Mouse (Mus musculus): ENCODE measurements around the gene 3300002I08Rik. TPM values are rescaled to one million over a fixed set of nuclear protein-coding genes. Genes with fewer than 3 reads are reported as not detected.
"Not testable (repeated sequence)": the region's sequence is repeated elsewhere in the genome, so short reads cannot be mapped to it uniquely, and the experiment has no call there.

The 3300002I08Rik gene
- total RNA-seq (2021), result 1 to 10 TPM; 3.2 to 3.7 TPM
- long read RNA-seq, experiment 1, partial matches to known transcripts, result 0 of 4 reads
- long read RNA-seq, experiment 1, other reads (novel, unspliced or antisense), result 3 of 4 reads
- long read RNA-seq, experiment 2, partial matches to known transcripts, result 0 of 2 reads
- long read RNA-seq, experiment 2, other reads (novel, unspliced or antisense), result 2 of 2 reads

GRCm38 (mm10) chr2:150362113-150362877, at the start of gene 3300002I08Rik:
3300002I08Rik (minus strand) TSS chr2:150362765.
- DNase-seq (ENCODE audit: low spot score in 2 of 2), result peak; percentile 52 to 83

- not testable (repeated sequence) for DNase-seq (ENCODE audit: low spot score in 2 of 2)
Observed at GRCm38 (mm10) chr2:150412146-150412545, 49.6 kb upstream of the 3300002I08Rik start.

- no peak for DNase-seq (ENCODE audit: low spot score in 2 of 2)
Observed at GRCm38 (mm10) chr2:150390198-150390597, 27.6 kb upstream of the 3300002I08Rik start.

GRCm38 (mm10) chr2:150385553-150386106, 23.1 kb upstream of the 3300002I08Rik start:
- DNase-seq (ENCODE audit: low spot score in 2 of 2), result not testable (repeated sequence)

- DNase-seq (ENCODE audit: low spot score in 2 of 2), result no peak
Observed at GRCm38 (mm10) chr2:150362878-150363229, 289 bp upstream of the 3300002I08Rik start.

- DNase-seq (ENCODE audit: low spot score in 2 of 2), result not testable (repeated sequence)
Observed at GRCm38 (mm10) chr2:150357136-150357535, 5.4 kb downstream of the 3300002I08Rik start.

- DNase-seq (ENCODE audit: low spot score in 2 of 2), result no peak
Observed at GRCm38 (mm10) chr2:150323402-150323801, 39.2 kb downstream of the 3300002I08Rik start, which contains the start of gene Gm10130. Gm10130 (plus strand) TSS chr2:150323702.

- DNase-seq (ENCODE audit: low spot score in 2 of 2), result no peak
Observed at GRCm38 (mm10) chr2:150318973-150319372, 43.6 kb downstream of the 3300002I08Rik start.

GRCm38 (mm10) chr2:150316140-150316539, 46.4 kb downstream of the 3300002I08Rik start:
- DNase-seq (ENCODE audit: low spot score in 2 of 2), result no peak

- peak; percentile 73 to 89 for DNase-seq (ENCODE audit: low spot score in 2 of 2)
Observed at GRCm38 (mm10) chr2:150310952-150311884, 51.3 kb downstream of the 3300002I08Rik start.

- no peak for DNase-seq (ENCODE audit: low spot score in 2 of 2)
Observed at GRCm38 (mm10) chr2:150307183-150307773, 55.3 kb downstream of the 3300002I08Rik start.

GRCm38 (mm10) chr2:150299096-150299495, 63.5 kb downstream of the 3300002I08Rik start:
- DNase-seq (ENCODE audit: low spot score in 2 of 2), result no peak

- no peak for DNase-seq (ENCODE audit: low spot score in 2 of 2)
Observed at GRCm38 (mm10) chr2:150293669-150294068, 68.9 kb downstream of the 3300002I08Rik start.

Other genes with a start within 250 kb of the 3300002I08Rik start
- 1 to 10 TPM; 7.5 to 9.0 TPM for gene Zfp120, start 226.1 kb downstream of the 3300002I08Rik start, total RNA-seq (2021)
- gene Gm10770, start 183.1 kb downstream of the 3300002I08Rik start, total RNA-seq (2021), result not detected
- not detected for gene Gm14139, start 181.0 kb downstream of the 3300002I08Rik start, total RNA-seq (2021)
- 1 to 10 TPM; 5.2 to 6.0 TPM for gene Zfp937, start 144.7 kb downstream of the 3300002I08Rik start, total RNA-seq (2021)
- 1 to 10 TPM; 5.0 to 5.8 TPM for gene Gm21994, start 107.2 kb downstream of the 3300002I08Rik start, total RNA-seq (2021)
- gene Gm14124, start 105.2 kb downstream of the 3300002I08Rik start, total RNA-seq (2021), result under 1 TPM; 0.10 to 0.18 TPM
- 1 to 10 TPM; 2.0 to 2.5 TPM for gene Gm10130, start 39.1 kb downstream of the 3300002I08Rik start, total RNA-seq (2021)
- gene Zfp442, start 88.7 kb upstream of the 3300002I08Rik start, total RNA-seq (2021), result 1 to 10 TPM; 4.4 to 5.1 TPM
- under 1 TPM; 0.15 to 0.29 TPM for gene Zfp345, start 122.3 kb upstream of the 3300002I08Rik start, total RNA-seq (2021)
- under 1 TPM; 0.54 to 0.56 TPM for gene Cst7, start 207.7 kb upstream of the 3300002I08Rik start, total RNA-seq (2021)
- gene Apmap, start 245.8 kb upstream of the 3300002I08Rik start, total RNA-seq (2021), result 10 to 100 TPM; 26.2 to 28.9 TPM

Measured in gastrocnemius, postnatal 4 days (tissue).